Mouse (Mus musculus) adrenal gland, postnatal 4 days (tissue): ENCODE data around the gene Plagl1. TPM values are rescaled to one million over a fixed set of nuclear protein-coding genes. Genes with fewer than 3 reads are reported as not detected.

Experiments
- DNase-seq, 2 experiments: peaks; one replicate each; pipeline ENCODE4 v3.0.0; 2021 to 2022; ENCODE audit warnings: low spot score in 2 of 2, mixed read lengths in 2 of 2
- total RNA-seq, 2 experiments: library from RNA; stranded (reverse); gene quantifications; 2 replicates each; pipeline ENCODE4 v1.2.3; 2021

Plagl1 gene
- total RNA-seq, 2 experiments from 2014 or later, result 111 to 114 TPM

DNA sequence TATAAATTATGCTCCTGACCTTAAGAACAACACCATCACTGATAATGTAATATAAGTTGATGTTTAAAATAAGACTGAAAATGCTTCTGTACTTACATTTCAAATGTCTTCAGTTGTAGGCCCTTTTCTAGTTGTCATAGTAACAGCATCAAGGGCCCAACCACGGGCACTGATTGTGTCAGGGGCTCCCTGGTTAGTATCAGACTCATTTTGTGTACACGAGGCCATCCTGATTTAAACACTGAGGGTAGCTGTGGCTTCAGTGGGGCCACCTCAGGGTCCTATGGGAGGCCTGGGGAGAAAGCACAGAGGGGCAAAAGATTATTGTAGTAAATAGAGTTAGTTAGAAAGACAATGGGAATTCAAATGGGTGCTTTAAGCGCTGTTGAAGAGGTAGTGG is 65.5 kb downstream of the Plagl1 start:
- DNase-seq, result no peak

DNA sequence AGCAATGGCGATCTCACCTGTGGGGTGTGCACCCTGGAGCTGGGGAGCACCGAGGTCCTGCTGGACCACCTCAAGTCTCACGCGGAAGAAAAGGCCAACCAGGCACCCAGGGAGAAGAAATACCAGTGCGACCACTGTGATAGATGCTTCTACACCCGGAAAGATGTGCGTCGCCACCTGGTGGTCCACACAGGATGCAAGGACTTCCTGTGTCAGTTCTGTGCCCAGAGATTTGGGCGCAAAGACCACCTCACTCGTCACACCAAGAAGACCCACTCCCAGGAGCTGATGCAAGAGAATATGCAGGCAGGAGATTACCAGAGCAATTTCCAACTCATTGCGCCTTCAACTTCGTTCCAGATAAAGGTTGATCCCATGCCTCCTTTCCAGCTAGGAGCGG is 67.0 kb downstream of the Plagl1 start:
- DNase-seq, result no peak

DNA sequence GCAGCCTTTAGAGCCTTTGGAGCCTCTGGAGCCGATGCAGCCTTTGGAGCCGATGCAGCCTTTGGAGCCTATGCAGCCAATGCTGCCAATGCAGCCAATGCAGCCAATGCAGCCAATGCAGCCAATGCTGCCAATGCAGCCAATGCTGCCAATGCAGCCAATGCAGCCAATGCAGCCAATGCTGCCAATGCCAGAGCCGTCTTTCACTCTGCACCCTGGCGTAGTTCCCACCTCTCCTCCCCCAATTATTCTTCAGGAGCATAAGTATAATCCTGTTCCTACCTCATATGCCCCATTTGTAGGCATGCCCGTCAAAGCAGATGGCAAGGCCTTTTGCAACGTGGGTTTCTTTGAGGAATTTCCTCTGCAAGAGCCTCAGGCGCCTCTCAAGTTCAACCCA is 67.6 kb downstream of the Plagl1 start:
- no peak for DNase-seq

DNA sequence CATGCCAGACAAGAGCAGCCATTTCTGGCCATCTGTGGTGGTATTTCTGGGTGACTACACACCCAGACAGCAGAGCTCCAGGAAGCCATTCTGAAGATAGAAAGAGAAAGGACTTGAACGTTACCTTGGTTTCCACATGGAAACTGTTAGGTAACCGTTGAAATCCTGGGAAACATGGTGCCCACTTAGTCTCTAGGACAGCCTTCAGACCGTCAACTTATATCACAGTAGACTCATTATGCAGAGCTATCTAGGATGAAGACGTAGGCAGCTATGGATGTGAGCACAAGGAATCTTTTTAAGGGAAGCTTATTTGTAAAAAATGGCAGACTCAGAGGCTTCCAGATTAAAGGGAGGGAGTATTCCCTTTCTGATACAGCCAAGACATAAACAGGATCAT is 73.5 kb downstream of the Plagl1 start:
- DNase-seq, result no peak

DNA sequence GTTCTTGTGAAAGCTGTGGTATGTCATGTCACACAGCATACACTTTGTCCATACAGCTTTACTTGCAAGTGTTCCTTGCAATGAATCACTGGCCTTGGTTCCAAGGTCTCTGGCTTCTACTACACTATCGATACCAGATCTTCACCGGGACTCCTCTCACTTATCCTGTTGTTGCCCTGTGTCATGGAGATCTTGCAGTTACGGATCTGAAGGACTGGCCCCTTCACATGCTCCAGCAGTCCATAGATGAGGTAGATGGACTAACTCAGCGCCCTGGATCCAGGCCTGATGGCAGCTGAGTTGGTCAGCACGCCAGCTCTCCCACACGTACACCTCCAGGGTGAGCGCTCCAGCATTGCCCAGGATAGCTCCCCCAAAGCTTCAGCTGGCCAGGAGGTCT is 75.0 kb downstream of the Plagl1 start:
- DNase-seq, result no peak

DNA sequence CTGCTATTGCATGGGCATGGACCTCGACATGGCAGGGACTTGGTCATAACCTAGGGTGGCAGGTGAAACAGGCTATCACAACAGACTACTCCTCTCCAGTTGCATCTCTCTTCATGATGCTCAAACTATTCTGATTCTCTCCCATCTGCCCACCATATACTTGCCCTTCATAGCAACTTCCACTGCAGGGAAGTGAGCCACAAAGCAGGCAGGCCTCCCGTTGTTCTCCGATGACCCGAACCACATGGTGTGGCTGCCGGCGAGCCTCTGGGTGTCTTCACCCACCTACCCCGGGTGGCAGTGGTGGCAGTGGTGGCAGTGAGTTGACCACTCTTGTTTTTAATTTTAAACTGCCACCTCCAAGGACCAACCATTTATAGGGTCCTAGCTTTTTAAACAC is 75.4 kb downstream of the Plagl1 start:
- no peak for DNase-seq

DNA sequence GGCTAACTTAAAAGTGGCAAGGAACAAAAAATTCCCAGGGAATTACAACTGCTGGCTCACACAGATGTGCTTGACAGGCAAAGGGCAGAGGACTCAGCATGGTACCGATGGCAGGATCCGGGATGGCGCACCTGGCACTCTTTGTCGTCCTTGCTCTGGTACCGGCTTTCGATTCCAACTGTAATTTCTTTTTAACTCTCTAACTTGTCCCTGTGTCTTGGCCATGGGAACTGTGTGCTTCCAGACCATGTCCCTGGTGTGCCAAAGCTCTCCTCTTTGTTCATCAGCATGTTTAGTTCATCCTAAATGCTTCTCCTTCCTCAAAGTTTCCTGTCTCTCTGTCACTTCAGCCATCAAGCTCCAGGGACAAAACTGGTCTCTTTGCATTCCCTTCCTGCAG is 77.6 kb downstream of the Plagl1 start:
- DNase-seq, result no peak

DNA sequence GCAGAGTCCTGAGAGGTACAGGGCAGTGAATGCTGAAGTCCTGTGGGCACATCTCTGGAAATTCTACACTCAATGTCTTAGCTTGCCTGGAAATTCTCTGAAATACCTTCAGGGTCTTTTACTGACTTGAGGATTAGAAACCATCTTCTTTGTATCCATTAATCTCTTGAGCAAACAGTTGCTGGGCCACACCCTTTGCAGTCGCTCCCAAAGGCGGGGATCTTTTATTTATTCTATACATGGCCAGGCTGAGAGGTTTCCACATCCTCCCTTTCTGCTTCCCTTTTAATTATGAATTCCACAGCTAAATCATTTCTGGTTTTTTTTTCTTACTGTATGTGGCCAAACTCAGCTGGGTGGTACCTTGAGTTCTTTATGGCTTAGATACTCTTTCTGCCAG is 80.1 kb downstream of the Plagl1 start:
- DNase-seq, result no peak

DNA sequence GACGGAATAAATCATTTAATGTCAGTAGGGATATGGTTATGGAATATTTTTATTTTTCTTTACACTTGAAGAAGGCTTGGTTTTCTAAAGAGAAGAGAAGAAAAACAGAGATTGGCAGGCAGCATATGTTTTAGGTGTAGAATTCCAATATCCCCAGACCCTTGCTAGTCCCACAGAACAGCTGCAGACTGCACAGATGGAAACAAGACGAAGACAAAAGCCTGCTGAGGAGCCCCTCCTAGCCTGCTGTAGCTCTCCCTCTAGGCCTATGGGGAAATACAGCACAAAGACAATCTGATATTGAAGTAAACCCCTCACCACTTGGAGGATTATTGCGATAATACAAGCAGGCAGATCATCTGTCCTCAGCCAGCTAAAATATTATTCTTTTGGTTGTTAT is 90.1 kb downstream of the Plagl1 start:
- DNase-seq, result no peak

DNA sequence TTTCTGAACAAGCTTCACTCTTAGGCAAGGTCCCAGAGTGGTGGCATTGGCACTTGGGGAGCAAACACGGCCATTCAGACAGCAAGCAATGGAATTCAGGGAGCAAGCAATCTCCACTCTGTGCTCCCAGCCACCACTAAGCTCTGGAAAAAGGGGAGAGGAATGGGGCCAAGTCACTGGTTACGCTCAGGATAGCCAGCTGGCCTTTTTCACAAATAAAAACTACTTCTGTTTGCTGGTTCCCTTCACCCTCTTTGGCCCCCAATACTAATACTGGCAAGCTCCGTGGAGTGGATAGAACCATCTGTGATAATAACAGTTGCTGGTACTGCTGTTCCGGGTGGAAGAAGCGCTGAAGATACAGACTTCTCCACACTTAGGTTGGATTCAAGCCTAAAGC is 91.0 kb downstream of the Plagl1 start:
- DNase-seq, result no peak

DNA sequence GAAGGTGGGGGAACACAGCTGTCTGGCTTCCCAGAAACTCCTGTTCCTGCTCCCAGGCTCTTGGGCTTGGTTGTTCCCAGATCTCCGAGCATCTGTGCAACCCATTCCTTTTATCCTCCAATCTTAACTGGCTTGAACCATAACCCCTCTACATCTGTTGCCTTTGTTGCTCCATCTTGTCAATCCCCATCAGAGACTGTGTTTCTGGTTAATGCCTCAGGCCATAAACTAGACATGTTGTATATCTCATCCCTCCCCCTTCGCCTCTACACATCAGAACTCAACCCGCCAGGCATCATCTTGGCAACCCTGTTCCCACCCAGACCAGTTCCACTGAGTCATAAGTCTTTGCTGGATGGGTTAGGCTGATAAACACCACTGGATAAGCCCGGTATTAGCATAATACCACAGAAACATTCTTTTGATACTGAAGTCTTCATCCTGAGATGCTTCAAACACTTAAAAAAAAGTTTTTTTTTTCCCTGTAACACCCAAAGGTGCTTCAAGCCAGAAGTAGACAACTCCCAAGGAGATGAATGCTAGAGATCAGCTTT is 92.6 kb downstream of the Plagl1 start:
- no peak for DNase-seq

DNA sequence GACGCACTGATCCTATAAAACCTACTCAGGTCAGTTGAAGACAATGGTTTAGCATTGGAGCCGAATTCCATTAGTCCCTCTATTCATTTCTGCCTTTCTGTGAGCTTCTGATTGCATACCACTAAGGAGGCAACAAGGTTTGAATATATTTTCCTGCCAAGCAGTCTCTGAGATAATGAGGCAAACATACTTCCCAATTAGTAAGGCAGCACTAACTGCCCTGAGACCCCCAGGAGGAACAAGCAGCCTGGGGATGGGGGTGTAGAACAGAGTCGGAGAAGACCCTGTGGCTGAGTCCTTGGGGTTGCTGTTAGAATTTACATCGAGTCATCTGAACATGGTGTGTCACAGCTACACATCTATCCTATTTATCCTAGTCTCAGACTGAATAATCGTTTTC is 95.1 kb downstream of the Plagl1 start:
- DNase-seq, result no peak

DNA sequence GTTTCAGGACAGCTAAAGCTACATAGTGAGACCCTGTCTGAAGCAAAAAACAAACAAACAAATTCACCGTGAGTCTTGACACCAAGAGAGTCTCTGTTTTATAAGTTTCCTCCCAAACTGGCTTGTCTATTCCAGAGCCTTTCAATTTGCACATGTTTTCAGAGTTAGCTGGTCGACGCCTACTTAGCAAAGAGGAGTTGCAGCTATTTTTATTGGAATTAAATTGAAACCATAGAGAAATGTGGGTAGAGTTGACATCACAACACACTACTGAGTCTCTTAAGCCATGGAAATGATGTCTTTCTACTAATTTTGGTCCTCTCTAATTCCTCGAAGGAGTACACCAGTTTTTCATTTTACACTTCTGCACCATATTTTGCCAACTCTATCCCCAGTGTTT is 100.6 kb downstream of the Plagl1 start:
- no peak for DNase-seq

DNA sequence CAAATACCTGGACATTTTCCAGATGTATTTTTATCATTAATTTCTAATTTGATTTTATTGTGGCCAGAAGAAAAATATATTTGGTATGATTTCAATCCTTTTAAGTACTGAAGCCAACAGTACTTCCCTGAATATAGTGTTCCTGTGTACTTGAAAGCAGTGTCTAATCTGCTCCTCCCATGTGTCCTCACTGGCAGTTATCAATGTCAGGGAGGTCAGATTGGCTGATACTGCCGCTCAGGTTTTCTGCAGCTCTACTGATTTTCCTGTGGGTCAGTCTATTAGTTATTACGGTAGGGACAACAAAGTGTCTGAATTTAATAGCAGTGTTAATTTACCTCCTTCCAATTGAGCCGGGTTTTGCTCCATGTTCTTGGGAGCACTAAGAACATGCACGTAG is 101.7 kb downstream of the Plagl1 start:
- no peak for DNase-seq

DNA sequence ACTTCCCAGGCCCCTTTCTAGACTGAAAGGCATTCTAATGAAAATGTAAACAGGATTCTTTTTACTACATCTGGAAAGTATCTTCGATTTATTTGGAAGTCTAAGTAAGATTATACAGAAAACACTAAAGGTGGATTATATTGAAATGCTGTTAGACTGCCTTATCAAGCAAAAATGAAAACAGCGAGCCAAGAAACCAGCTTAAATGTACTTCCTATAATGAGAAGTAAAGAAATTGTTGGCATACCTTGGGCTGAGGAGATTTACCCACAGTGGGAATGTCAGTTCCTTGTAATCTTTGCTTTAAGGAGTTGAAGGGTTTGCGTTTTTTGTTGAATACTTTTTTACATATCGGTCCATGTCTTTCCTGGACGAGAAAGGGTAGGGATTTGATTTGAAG is 108.2 kb downstream of the Plagl1 start:
- DNase-seq, result no peak

DNA sequence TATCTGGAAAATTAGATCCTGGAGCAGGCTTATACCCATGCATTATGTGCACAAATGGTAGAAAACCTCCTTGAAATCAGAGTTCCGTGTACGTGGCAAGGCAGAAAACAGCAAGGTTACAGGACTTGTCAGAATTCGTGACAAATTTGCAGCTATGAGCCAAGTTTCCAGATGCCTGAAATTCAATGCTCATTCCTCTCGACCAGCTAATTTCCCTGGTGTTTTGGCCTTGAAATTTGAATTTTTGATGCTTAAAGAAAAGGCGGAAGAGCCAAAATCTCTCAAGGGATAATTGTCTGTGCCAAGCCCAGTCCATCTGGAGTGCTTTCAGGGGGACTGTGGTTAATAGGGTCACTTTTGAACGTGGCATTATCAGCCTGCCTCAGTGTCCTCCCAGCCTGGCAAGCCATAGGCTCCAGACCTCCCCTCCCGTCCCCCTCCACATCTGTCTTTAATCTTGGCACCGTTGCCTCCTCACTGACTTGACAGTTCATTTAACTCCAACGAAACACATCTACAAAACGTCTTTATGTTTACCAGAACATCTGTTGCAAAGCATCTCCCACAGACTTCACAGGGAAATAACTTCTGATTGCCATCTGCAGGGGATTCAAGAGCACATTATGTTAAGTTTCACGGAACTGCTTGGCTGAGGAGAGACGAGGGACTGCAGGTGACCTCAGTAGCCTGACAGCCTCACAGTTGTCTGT is 110.6 kb downstream of the Plagl1 start:
- DNase-seq, result no peak

DNA sequence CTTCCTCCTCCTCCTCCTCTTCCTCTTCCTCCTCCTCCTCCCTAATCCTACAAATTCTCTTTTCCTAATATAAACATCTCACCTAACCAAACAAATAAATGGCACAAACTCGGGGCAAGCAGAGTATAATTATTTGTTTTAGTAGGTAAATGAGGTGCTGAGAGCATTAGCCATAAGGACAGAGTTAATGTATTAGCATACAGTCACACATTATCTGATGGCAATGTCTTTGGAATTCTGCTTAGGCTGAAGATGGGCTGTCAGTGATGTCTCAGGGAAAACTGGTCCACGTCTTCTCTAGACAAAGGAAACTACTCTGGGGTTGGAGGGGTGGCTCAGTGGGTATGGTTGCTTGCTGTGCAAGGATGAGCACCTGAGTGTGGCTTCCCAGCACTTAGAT is 111.2 kb downstream of the Plagl1 start:
- no peak for DNase-seq

DNA sequence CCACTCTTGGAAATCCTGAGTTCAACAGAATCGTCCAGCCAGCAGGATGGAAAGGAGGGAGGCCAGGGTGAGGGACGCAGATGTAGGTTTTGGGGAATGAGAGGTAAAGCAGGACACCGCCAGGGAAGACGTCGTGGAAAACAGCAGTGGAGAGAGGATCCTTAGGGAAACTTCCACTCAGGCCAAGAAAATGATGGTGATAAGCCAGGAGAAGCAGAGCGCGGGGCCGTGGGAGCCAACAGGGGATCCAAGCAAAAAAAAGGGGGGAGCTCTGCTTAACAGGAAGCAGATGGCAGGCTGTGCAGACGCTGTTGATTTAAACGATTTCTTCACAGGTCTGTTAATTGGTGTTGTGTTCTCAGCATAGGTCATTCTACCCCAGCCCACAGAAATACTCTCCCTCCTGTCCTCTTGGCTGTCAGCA is 112.5 kb downstream of the Plagl1 start:
- no peak for DNase-seq

DNA sequence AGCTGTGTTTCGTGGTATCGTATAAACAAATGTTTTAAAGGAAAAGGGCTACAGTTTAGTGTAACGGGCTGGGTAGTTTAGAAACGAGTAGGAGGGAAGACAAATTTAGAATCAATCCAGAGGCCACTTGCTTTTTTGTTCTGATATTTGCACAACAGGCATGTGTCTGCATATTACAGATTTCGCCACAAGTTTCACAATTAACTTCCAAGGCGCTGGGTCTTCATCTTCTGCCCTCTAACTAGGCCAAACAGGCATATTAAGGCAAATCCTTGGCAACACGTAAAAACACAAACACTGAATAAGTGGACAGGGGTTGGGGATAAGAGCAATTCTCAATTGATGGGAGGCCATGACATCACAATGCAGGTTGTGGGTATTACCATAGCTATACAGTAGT is 115.6 kb downstream of the Plagl1 start:
- no peak for DNase-seq

DNA sequence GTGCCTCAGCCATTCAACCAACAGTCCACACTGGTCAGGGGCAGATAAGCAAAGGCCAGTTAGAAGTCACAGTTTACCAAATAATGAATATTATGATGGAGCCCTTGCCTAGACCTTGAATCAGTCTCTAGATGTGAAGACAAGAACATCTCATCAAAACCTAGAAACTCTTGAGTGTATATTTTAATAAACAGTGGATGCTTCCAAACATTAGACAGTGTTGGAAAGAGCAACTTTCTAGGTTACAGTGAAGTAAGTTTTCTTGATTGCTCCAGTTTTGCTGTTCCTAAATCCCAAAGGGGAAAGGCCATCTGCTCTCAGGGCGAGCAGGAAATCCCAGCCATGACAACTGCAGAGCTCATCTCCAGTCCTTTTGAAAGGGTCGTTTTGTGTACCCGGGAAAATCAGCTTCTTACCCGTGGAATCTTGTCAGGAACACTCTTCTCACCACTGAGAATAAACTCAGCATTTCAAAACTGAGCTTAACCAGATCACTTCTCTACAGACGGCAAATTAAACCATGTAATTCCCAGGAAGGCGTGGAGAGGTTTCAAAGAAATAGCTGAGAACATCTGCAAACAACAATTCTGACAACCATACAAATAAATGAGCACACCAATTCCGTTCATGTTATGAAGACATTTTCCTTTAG is 117.8 kb downstream of the Plagl1 start, which contains the start of gene Zc2hc1b:
Gene Zc2hc1b, minus strand, starts transcription at position 51 of the 652 bp plus-strand sequence.
- no peak for DNase-seq

DNA sequence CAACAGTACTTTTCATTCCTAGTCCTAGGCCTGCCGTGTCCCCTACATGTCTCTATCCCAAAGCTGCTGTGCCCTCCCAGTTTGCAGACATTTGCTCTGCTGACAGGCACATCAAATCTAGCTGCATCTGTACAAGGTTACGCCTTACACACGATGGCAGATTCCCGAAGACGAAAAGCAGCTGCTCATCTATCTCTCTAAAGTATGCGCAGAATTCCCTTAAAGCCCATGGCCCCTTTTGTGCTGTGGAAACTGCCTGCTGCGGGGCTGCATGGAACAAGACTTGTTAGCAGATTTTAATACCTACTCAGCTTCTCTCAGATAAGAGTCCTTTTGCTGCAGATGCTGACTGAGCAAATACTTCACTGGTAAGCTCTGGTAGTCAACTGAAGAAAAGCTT is 119.9 kb downstream of the Plagl1 start:
- DNase-seq, result no peak
